Mouse (Mus musculus): ENCODE data around the gene Tnnt3. TPM values are rescaled to one million over a fixed set of nuclear protein-coding genes. Genes with fewer than 3 reads are reported as not detected.

Gene Tnnt3
- polyA plus RNA-seq, 1 experiment, result 2.2 TPM

- 96% methylated on average over 12 of the region's 12 CpGs for WGBS
- no peak for TF ChIP-seq CTCF (IDR thresholded peaks at IDR 0.05; ENCODE audit: borderline replicate concordance, control insufficient read depth, extremely low read depth, insufficient read depth, low read length, poor library complexity)
- no peak for TF ChIP-seq POLR2A (IDR thresholded peaks at IDR 0.05; ENCODE audit: control insufficient read depth, extremely low read depth, insufficient read depth, low read length, poor library complexity)
- H3K4me3 ChIP-seq (ENCODE audit: control insufficient read depth, insufficient read depth, low read length), result no peak overlapping the region
- peaks cover 57% of the 10 kb centered on the region for H3K36me3 ChIP-seq (ENCODE audit: control insufficient read depth, insufficient read depth, low read length)
- no peak for DNase-seq
- no peaks in the 10 kb centered on the region for H3K27me3 ChIP-seq (ENCODE audit: control insufficient read depth, insufficient read depth, low read length)
- H3K4me1 ChIP-seq (replicated peaks; ENCODE audit: control insufficient read depth, insufficient read depth, low read length), result peaks cover 25% of the 10 kb centered on the region
- H3K27ac ChIP-seq (ENCODE audit: control insufficient read depth, insufficient read depth, low read length), result no peak overlapping the region
Observed at GRCm38 (mm10) chr7:142484780-142485179, 13.9 kb upstream of the Tnnt3 start.

- H3K27me3 ChIP-seq (ENCODE audit: control insufficient read depth, insufficient read depth, low read length), result no peaks in the 10 kb centered on the region
- H3K4me3 ChIP-seq (ENCODE audit: control insufficient read depth, insufficient read depth, low read length), result no peak overlapping the region
- 90% methylated on average over 8 of the region's 8 CpGs for WGBS
- H3K36me3 ChIP-seq (ENCODE audit: control insufficient read depth, insufficient read depth, low read length), result peaks cover 77% of the 10 kb centered on the region
- DNase-seq, result no peak
- TF ChIP-seq POLR2A (IDR thresholded peaks at IDR 0.05; ENCODE audit: control insufficient read depth, extremely low read depth, insufficient read depth, low read length, poor library complexity) (no peak), CTCF (IDR thresholded peaks at IDR 0.05; ENCODE audit: borderline replicate concordance, control insufficient read depth, extremely low read depth, insufficient read depth, low read length, poor library complexity) (no peak)
- no peak overlapping the region for H3K27ac ChIP-seq (ENCODE audit: control insufficient read depth, insufficient read depth, low read length)
- H3K4me1 ChIP-seq (replicated peaks; ENCODE audit: control insufficient read depth, insufficient read depth, low read length), result peaks cover 6% of the 10 kb centered on the region
Observed at GRCm38 (mm10) chr7:142486751-142487162, 11.9 kb upstream of the Tnnt3 start.

- Histone ChIP-seq H3K4me3 (ENCODE audit: control insufficient read depth, insufficient read depth, low read length) (no peak overlapping the region), H3K4me1 (replicated peaks; ENCODE audit: control insufficient read depth, insufficient read depth, low read length) (no peaks in the 10 kb centered on the region), H3K27ac (ENCODE audit: control insufficient read depth, insufficient read depth, low read length) (no peak overlapping the region), H3K36me3 (ENCODE audit: control insufficient read depth, insufficient read depth, low read length) (peaks cover 83% of the 10 kb centered on the region), H3K27me3 (ENCODE audit: control insufficient read depth, insufficient read depth, low read length) (no peaks in the 10 kb centered on the region)
- TF ChIP-seq POLR2A (IDR thresholded peaks at IDR 0.05; ENCODE audit: control insufficient read depth, extremely low read depth, insufficient read depth, low read length, poor library complexity) (no peak), CTCF (IDR thresholded peaks at IDR 0.05; ENCODE audit: borderline replicate concordance, control insufficient read depth, extremely low read depth, insufficient read depth, low read length, poor library complexity) (no peak)
- no peak for DNase-seq
- WGBS, result 88% methylated on average over 9 of the region's 9 CpGs
Observed at GRCm38 (mm10) chr7:142487341-142487859, 11.2 kb upstream of the Tnnt3 start.

GRCm38 (mm10) chr7:142488053-142488452 lies 10.6 kb upstream of the Tnnt3 start:
- H3K27me3 ChIP-seq (ENCODE audit: control insufficient read depth, insufficient read depth, low read length), result no peaks in the 10 kb centered on the region
- H3K4me3 ChIP-seq (ENCODE audit: control insufficient read depth, insufficient read depth, low read length), result no peak overlapping the region
- H3K36me3 ChIP-seq (ENCODE audit: control insufficient read depth, insufficient read depth, low read length), result peaks cover 83% of the 10 kb centered on the region
- H3K27ac ChIP-seq (ENCODE audit: control insufficient read depth, insufficient read depth, low read length), result no peak overlapping the region
- no peak for DNase-seq
- no peaks in the 10 kb centered on the region for H3K4me1 ChIP-seq (replicated peaks; ENCODE audit: control insufficient read depth, insufficient read depth, low read length)
- WGBS, result 89% methylated on average over 3 of the region's 3 CpGs
- TF ChIP-seq POLR2A (IDR thresholded peaks at IDR 0.05; ENCODE audit: control insufficient read depth, extremely low read depth, insufficient read depth, low read length, poor library complexity) (no peak), CTCF (IDR thresholded peaks at IDR 0.05; ENCODE audit: borderline replicate concordance, control insufficient read depth, extremely low read depth, insufficient read depth, low read length, poor library complexity) (no peak)

- WGBS, result 96% methylated on average over 8 of the region's 8 CpGs
- Histone ChIP-seq H3K27ac (ENCODE audit: control insufficient read depth, insufficient read depth, low read length) (no peak overlapping the region), H3K27me3 (ENCODE audit: control insufficient read depth, insufficient read depth, low read length) (no peaks in the 10 kb centered on the region), H3K36me3 (ENCODE audit: control insufficient read depth, insufficient read depth, low read length) (peaks cover 52% of the 10 kb centered on the region), H3K4me3 (ENCODE audit: control insufficient read depth, insufficient read depth, low read length) (no peak overlapping the region), H3K4me1 (replicated peaks; ENCODE audit: control insufficient read depth, insufficient read depth, low read length) (no peaks in the 10 kb centered on the region)
- TF ChIP-seq CTCF (IDR thresholded peaks at IDR 0.05; ENCODE audit: borderline replicate concordance, control insufficient read depth, extremely low read depth, insufficient read depth, low read length, poor library complexity) (no peak), POLR2A (IDR thresholded peaks at IDR 0.05; ENCODE audit: control insufficient read depth, extremely low read depth, insufficient read depth, low read length, poor library complexity) (no peak)
- no peak for DNase-seq
Observed at GRCm38 (mm10) chr7:142493535-142493934, 5.1 kb upstream of the Tnnt3 start.

- H3K27ac ChIP-seq (ENCODE audit: control insufficient read depth, insufficient read depth, low read length), result no peak overlapping the region
- TF ChIP-seq POLR2A (IDR thresholded peaks at IDR 0.05; ENCODE audit: control insufficient read depth, extremely low read depth, insufficient read depth, low read length, poor library complexity) (no peak), CTCF (IDR thresholded peaks at IDR 0.05; ENCODE audit: borderline replicate concordance, control insufficient read depth, extremely low read depth, insufficient read depth, low read length, poor library complexity) (no peak)
- 95% methylated on average over 3 of the region's 3 CpGs for WGBS
- H3K4me3 ChIP-seq (ENCODE audit: control insufficient read depth, insufficient read depth, low read length), result no peak overlapping the region
- H3K4me1 ChIP-seq (replicated peaks; ENCODE audit: control insufficient read depth, insufficient read depth, low read length), result no peaks in the 10 kb centered on the region
- H3K27me3 ChIP-seq (ENCODE audit: control insufficient read depth, insufficient read depth, low read length), result no peaks in the 10 kb centered on the region
- H3K36me3 ChIP-seq (ENCODE audit: control insufficient read depth, insufficient read depth, low read length), result peaks cover 26% of the 10 kb centered on the region
- DNase-seq, result no peak
Observed at GRCm38 (mm10) chr7:142496158-142496557, 2.5 kb upstream of the Tnnt3 start.

- no peaks in the 10 kb centered on the region for H3K4me1 ChIP-seq (replicated peaks; ENCODE audit: control insufficient read depth, insufficient read depth, low read length)
- 91% methylated on average over 5 of the region's 5 CpGs for WGBS
- H3K4me3 ChIP-seq (ENCODE audit: control insufficient read depth, insufficient read depth, low read length), result no peak overlapping the region
- TF ChIP-seq CTCF (IDR thresholded peaks at IDR 0.05; ENCODE audit: borderline replicate concordance, control insufficient read depth, extremely low read depth, insufficient read depth, low read length, poor library complexity) (peak; percentile 38; the same call in 1 of the 2 replicates), POLR2A (IDR thresholded peaks at IDR 0.05; ENCODE audit: control insufficient read depth, extremely low read depth, insufficient read depth, low read length, poor library complexity) (no peak)
- no peak overlapping the region for H3K27ac ChIP-seq (ENCODE audit: control insufficient read depth, insufficient read depth, low read length)
- H3K27me3 ChIP-seq (ENCODE audit: control insufficient read depth, insufficient read depth, low read length), result no peaks in the 10 kb centered on the region
- peaks cover 20% of the 10 kb centered on the region for H3K36me3 ChIP-seq (ENCODE audit: control insufficient read depth, insufficient read depth, low read length)
- no peak for DNase-seq
Observed at GRCm38 (mm10) chr7:142496800-142497199, 1.8 kb upstream of the Tnnt3 start.

Measured in thymus, adult 2 months (tissue).